Mouse (Mus musculus): Measurements from ENCODE around the gene 4930404H24Rik. TPM values are rescaled to one million over a fixed set of nuclear protein-coding genes. Genes with fewer than 3 reads are reported as not detected.

The 4930404H24Rik gene
- total RNA-seq, 1 experiment from 2014 or later = not detected

DNA sequence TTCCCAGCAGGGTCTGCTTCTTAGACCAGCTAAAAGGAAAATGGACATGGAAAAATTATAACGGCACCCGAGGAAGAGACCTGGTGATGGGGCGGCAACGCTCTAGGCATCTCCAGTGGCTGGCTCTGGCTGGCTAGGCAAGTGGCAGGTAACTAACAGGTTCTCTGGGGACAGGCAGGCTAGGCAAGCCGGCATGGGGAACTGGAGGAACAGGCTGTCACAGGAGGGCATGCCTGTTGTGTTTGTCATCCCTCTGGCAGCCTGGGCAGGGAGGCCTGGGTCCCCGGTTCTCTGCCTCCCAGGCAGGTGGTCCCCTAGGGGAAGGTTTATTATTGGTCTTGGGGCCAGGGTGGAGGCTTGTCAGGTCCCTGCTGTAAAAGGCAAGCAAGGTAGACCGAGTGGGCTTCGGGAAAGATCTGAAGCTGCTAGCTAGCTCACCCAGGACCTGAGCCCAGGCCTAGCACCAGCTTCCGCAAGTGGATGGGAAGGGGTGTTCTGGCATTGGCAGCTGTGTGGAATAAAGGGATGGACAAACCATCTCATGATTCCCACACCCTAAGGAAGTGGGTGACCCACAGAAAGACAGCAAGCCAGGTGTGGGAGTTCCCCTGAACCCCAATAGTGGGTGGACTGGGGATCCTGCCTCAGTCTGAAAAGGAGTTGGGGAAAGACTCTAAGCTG, 34.4 kb downstream of the 4930404H24Rik start:
- no peak for ATAC-seq (replicated peaks; ENCODE audit: insufficient number of reproducible peaks, low FRiP score, low TSS enrichment, poor library complexity, severe bottlenecking)

DNA sequence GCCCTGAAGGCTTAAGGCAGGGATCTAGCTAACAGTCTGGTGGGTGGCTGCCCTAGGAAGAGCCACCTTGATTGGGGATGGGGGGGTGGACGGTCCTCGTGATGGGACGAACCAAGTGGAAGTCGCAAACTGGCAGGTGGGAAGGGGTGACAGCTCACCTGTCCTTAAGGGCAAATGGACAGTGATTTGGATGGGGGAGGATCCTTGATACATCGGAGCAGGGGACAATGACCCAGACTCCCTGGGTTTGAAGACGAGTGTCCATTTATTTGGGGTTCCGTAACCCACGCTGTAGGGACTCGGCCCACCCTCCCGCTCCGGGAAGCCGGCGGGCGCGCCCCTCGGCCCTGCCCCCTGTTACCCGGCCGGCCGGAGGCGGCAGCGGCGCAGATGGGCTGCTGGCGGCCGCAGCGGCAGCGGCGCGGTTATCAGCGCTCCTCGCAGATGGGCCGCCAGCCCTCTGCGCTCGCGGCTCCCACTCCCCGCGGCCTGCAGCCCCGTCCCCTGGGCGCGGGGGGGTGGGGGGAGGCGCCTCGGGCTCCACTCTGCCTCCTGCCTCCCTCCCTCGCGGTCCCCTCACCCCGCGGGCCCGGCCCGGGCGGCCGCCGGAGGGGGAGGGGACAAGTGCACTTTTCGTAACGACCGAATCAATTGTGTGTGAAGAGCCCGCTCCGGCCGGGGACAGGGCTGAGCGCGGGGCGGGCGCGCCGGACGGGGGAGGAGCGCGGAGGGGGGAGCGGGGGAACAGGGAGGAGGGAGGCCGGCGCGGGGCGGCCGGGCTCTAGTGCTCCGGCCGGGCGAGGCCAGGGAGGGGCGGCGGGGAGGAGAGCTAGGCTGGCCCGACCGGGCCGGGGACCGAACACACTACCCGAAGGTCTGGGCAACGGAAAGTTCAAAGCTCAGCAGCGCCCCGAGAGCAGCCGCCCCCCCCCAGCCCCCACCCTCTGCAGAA, 35.3 kb downstream of the 4930404H24Rik start:
- ATAC-seq (replicated peaks; ENCODE audit: insufficient number of reproducible peaks, low FRiP score, low TSS enrichment, poor library complexity, severe bottlenecking) = no peak

- no peak for ATAC-seq (replicated peaks; ENCODE audit: insufficient number of reproducible peaks, low FRiP score, low TSS enrichment, poor library complexity, severe bottlenecking)
These were observed 36.2 kb downstream of the 4930404H24Rik start for GRCm38 (mm10) chr2:153528571-153529364.

DNA sequence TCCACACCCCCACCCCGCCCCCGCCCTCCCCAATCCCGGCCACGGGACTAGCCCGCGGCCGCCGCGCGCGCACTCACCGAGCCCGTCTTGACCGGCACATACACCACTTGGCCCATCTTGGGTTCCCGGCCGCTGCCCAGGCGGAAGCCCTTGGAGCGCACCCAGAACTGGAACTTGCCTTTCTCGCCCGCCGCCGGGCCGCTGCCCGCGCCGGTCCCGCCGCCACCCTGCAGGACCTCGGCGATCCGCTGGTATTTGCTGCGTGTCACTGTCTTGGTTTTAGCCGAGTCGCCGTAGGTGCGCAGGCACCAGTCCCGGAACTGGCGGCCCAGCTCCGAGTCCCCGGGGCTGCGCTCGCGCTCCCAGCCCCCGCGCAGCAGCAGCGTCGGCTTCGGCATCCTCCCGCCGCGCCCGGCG, 36.8 kb downstream of the 4930404H24Rik start:
- ATAC-seq (replicated peaks; ENCODE audit: insufficient number of reproducible peaks, low FRiP score, low TSS enrichment, poor library complexity, severe bottlenecking) = no peak

GRCm38 (mm10) chr2:153529931-153530766, 37.6 kb downstream of the 4930404H24Rik start, which contains the start of gene Nol4l:
Gene Nol4l, minus strand, starts transcription at chr2:153529971.
- ATAC-seq (replicated peaks; ENCODE audit: insufficient number of reproducible peaks, low FRiP score, low TSS enrichment, poor library complexity, severe bottlenecking) = no peak

GRCm38 (mm10) chr2:153530948-153531347, 38.4 kb downstream of the 4930404H24Rik start:
- ATAC-seq (replicated peaks; ENCODE audit: insufficient number of reproducible peaks, low FRiP score, low TSS enrichment, poor library complexity, severe bottlenecking) = no peak

GRCm38 (mm10) chr2:153533981-153534380, 41.4 kb downstream of the 4930404H24Rik start:
- ATAC-seq (replicated peaks; ENCODE audit: insufficient number of reproducible peaks, low FRiP score, low TSS enrichment, poor library complexity, severe bottlenecking) = no peak

GRCm38 (mm10) chr2:153538898-153539297, 46.3 kb downstream of the 4930404H24Rik start:
- ATAC-seq (replicated peaks; ENCODE audit: insufficient number of reproducible peaks, low FRiP score, low TSS enrichment, poor library complexity, severe bottlenecking) = no peak

DNA sequence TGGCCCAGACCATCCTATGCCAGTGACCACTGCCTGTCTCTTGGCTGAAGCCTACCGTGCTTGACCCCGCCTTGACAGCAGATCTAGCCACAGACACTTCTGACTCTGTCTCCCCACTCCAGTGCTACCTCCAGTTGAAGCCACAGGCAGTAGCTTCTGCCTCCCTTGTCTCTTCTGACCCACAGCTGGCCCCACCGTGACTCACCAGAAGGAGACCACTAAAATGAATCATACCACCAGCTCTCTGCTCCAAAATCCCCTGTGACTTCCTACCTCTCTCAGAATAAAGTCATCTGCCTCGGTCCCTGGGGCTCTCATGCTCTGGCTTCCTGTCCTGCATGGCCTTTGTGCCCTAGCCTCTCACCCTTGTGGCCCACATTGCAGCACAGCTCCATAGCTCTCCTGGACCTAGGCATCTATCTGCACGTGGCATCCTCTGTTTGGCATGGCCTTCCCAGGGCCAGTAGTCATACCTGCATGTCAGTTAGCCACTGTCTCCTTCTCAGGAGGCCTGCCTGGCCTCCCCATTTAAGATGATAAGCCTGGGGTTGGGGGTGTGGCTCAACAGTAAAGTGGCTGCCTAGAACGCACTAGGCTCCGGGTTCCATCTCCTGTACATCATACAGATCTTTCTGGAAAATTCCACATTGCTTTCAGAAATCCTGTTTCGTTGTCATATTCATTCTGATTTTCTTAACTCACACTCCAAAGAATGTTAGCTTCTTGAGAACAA, 50.5 kb downstream of the 4930404H24Rik start:
- no peak for ATAC-seq (replicated peaks; ENCODE audit: insufficient number of reproducible peaks, low FRiP score, low TSS enrichment, poor library complexity, severe bottlenecking)

Other genes starting within 250 kb of the 4930404H24Rik start
- 27.2 to 38.3 TPM (median 34.8 TPM) in 3 replicates for gene Kif3b, start 201.4 kb upstream of the 4930404H24Rik start, total RNA-seq (2017)
- 30.4 to 36.5 TPM (median 34.3 TPM) in 3 replicates for gene Asxl1, start 147.0 kb upstream of the 4930404H24Rik start, total RNA-seq (2017)
- 1.3 to 3.7 TPM (median 1.4 TPM) in 3 replicates for gene Nol4l, start 37.2 kb downstream of the 4930404H24Rik start, total RNA-seq (2017)
- 32.5 to 55.1 TPM (median 32.6 TPM) in 3 replicates for gene Commd7, start 140.0 kb downstream of the 4930404H24Rik start, total RNA-seq (2017)
- 2.9 to 12.0 TPM (median 5.7 TPM) in 3 replicates for gene Dnmt3b, start 156.7 kb downstream of the 4930404H24Rik start, total RNA-seq (2017)
- not detected in 3 replicates for gene Dnmt3c, start 203.9 kb downstream of the 4930404H24Rik start, total RNA-seq (2017)
- gene Mapre1, start 248.5 kb downstream of the 4930404H24Rik start, total RNA-seq (2017) = 84.4 to 215 TPM (median 180 TPM) in 3 replicates

Measured in monocyte, adult 5-6 weeks (primary cell).